8 mouse cellular contexts compared by ENCODE assay signal in genomic region chr3:96498476-96499245, GRCm38 (mm10). TPM values are rescaled to one million over a fixed set of nuclear protein-coding genes. Genes with fewer than 3 reads are reported as not detected.
A peak's percentile ranks its signal among the peaks of the same experiment; 100 is the strongest.
DNase-seq lines count a peak whose midpoint lies in the region; ATAC-seq and TF ChIP-seq lines count a peak whose summit lies in the region.

No protein-coding gene starts in this region.

- no peaks in the 10 kb centered on the region for H3K9me3 ChIP-seq in hindbrain, embryonic 16.5 days (ENCODE audit: control insufficient read depth, low read length)
- H3K9me3 ChIP-seq in neural tube, embryonic 15.5 days (replicated peaks) = no peaks in the 10 kb centered on the region

- WGBS in lung, adult 2 months = 87% methylated on average over 4 of the region's 4 CpGs
- 79% methylated on average over 4 of the region's 4 CpGs for WGBS in hindbrain, embryonic 16.5 days
- 81% methylated on average over 4 of the region's 4 CpGs for WGBS in neural tube, embryonic 15.5 days

- H3K27ac ChIP-seq in gastrocnemius, adult 2 months = peak overlapping the region; percentile 93
- peak overlapping the region; percentile 29; the same call in 1 of the 2 replicates for H3K27ac ChIP-seq in hindbrain, embryonic 16.5 days (ENCODE audit: low read depth, low read length)
- peak overlapping the region; percentile 84; the same call in 1 of the 2 replicates for H3K27ac ChIP-seq in neural tube, embryonic 15.5 days (replicated peaks)

- H3K9ac ChIP-seq in hindbrain, embryonic 16.5 days (ENCODE audit: low read depth, low read length) = no peak overlapping the region
- no peak overlapping the region; the same call in 1 of the 2 replicates for H3K9ac ChIP-seq in neural tube, embryonic 15.5 days (replicated peaks)

- no peak overlapping the region; the same call in 1 of the 2 replicates for H3K4me3 ChIP-seq in gastrocnemius, adult 2 months
- no peak overlapping the region for H3K4me3 ChIP-seq in lung, adult 2 months (replicated peaks; ENCODE audit: extremely low read depth, low read depth, low read length)
- peak overlapping the region; percentile 47; the same call in 1 of the 2 replicates for H3K4me3 ChIP-seq in hindbrain, embryonic 16.5 days (ENCODE audit: low read length)
- H3K4me3 ChIP-seq in neural tube, embryonic 15.5 days (replicated peaks) = peak overlapping the region; percentile 64; the same call in 1 of the 2 replicates

- no peaks in the 10 kb centered on the region; the same call in 1 of the 2 replicates for H3K4me1 ChIP-seq in lung, adult 2 months (ENCODE audit: control insufficient read depth, insufficient read depth, low read length)
- peaks cover 9% of the 10 kb centered on the region for H3K4me1 ChIP-seq in hindbrain, embryonic 16.5 days (ENCODE audit: control insufficient read depth, insufficient read depth, low read depth, low read length)
- H3K4me1 ChIP-seq in neural tube, embryonic 15.5 days = peaks cover 30% of the 10 kb centered on the region

- H3K4me2 ChIP-seq in hindbrain, embryonic 16.5 days (ENCODE audit: low read length) = peak overlapping the region; percentile 29
- H3K4me2 ChIP-seq in neural tube, embryonic 15.5 days = peak overlapping the region; percentile 98

- H3K36me3 ChIP-seq in hindbrain, embryonic 16.5 days (ENCODE audit: control insufficient read depth, insufficient read depth, low read length) = no peaks in the 10 kb centered on the region
- no peaks in the 10 kb centered on the region for H3K36me3 ChIP-seq in neural tube, embryonic 15.5 days

- no peak for DNase-seq in gastrocnemius, adult 2 months
- DNase-seq in gastrocnemius, postnatal 14 days = no peak
- DNase-seq in lung, postnatal 10 days = peak; percentile 1
- DNase-seq in lung, adult 2 months = no peak
- DNase-seq in frontal cortex, postnatal 36 days (ENCODE audit: low spot score in 2 of 2) = no peak
- DNase-seq in thymus, postnatal 0 days (ENCODE audit: low spot score) = no peak

- no peak for ATAC-seq in hindbrain, embryonic 16.5 days
- ATAC-seq in neural tube, embryonic 15.5 days (ENCODE audit: low FRiP score) = no peak

- no peaks in the 10 kb centered on the region for H3K27me3 ChIP-seq in hindbrain, embryonic 16.5 days (replicated peaks; ENCODE audit: control insufficient read depth, insufficient read depth, low read length)
- no peaks in the 10 kb centered on the region for H3K27me3 ChIP-seq in neural tube, embryonic 15.5 days (replicated peaks)

- intact Hi-C loops in gastrocnemius, adult 2 months (cut with DNase I) = no loop called here
- intact Hi-C loops in gastrocnemius, postnatal 14 days (cut with DNase I; ENCODE audit: low total_unique reads) = no loop called here

- no peak for TF ChIP-seq POLR2A in lung, adult 2 months (IDR thresholded peaks at IDR 0.05; ENCODE audit: borderline replicate concordance, extremely low read depth, low read depth, low read length)

- TF ChIP-seq CTCF in gastrocnemius, adult 2 months (IDR thresholded peaks at IDR 0.05) = no peak
- TF ChIP-seq CTCF in lung, adult 2 months (IDR thresholded peaks at IDR 0.05; ENCODE audit: insufficient read depth, low read length) = no peak

RNA-seq across cellular contexts. Expression of gene Hfe2, which starts 26.3 kb away (rescaled TPM):
- 100 to 1,000 TPM; 590 to 675 TPM for total RNA-seq in gastrocnemius, adult 2 months (2021)
- total RNA-seq in gastrocnemius, postnatal 14 days (2021) = 100 to 1,000 TPM; 460 to 465 TPM
- 4.6 and 13.8 TPM in 2 replicates for polyA plus RNA-seq in lung, adult 2 months (2012; rRNA removed)
- 3.3 and 3.5 TPM in 2 replicates for polyA plus RNA-seq in hindbrain, embryonic 16.5 days (2015; fragmentation: Nextera tagmentation; extraction: Ambion mirVana)
- polyA plus RNA-seq in neural tube, embryonic 15.5 days (2015; fragmentation: Nextera tagmentation; extraction: Ambion mirVana) = 2.4 and 3.0 TPM in 2 replicates
- polyA plus RNA-seq in thymus, postnatal 0 days (2015; fragmentation: Nextera tagmentation; extraction: Ambion mirVana) = 0.13 and 0.18 TPM in 2 replicates

RNA-seq across cellular contexts. Expression of gene BC107364, which starts 46.6 kb away (rescaled TPM):
- total RNA-seq in gastrocnemius, adult 2 months (2021) = not detected
- not detected for total RNA-seq in gastrocnemius, postnatal 14 days (2021)
- not detected in 2 replicates for polyA plus RNA-seq in lung, adult 2 months (2012; rRNA removed)
- not detected in 2 replicates for polyA plus RNA-seq in hindbrain, embryonic 16.5 days (2015; fragmentation: Nextera tagmentation; extraction: Ambion mirVana)
- not detected in 2 replicates for polyA plus RNA-seq in neural tube, embryonic 15.5 days (2015; fragmentation: Nextera tagmentation; extraction: Ambion mirVana)
- polyA plus RNA-seq in thymus, postnatal 0 days (2015; fragmentation: Nextera tagmentation; extraction: Ambion mirVana) = 0.46 and 0.55 TPM in 2 replicates

RNA-seq across cellular contexts. Expression of gene Txnip, which starts 59.1 kb away (rescaled TPM):
- 100 to 1,000 TPM; 541 to 557 TPM for total RNA-seq in gastrocnemius, adult 2 months (2021)
- total RNA-seq in gastrocnemius, postnatal 14 days (2021) = 100 to 1,000 TPM; 288 to 458 TPM
- 687 and 806 TPM in 2 replicates for polyA plus RNA-seq in lung, adult 2 months (2012; rRNA removed)
- polyA plus RNA-seq in hindbrain, embryonic 16.5 days (2015; fragmentation: Nextera tagmentation; extraction: Ambion mirVana) = 51.0 and 53.6 TPM in 2 replicates
- 52.5 and 72.5 TPM in 2 replicates for polyA plus RNA-seq in neural tube, embryonic 15.5 days (2015; fragmentation: Nextera tagmentation; extraction: Ambion mirVana)
- polyA plus RNA-seq in thymus, postnatal 0 days (2015; fragmentation: Nextera tagmentation; extraction: Ambion mirVana) = 260 TPM in 2 replicates

Comparison
In these comparisons a context has a peak if more than half of its experiments do, and no peak if none do; other contexts are left out.
1. H3K27ac ChIP-seq: peak in every context shown above with its lines; median percentile 93 in gastrocnemius, adult 2 months; 84 in neural tube, embryonic 15.5 days; 29 in hindbrain, embryonic 16.5 days.
2. H3K4me3 ChIP-seq: peak in hindbrain, embryonic 16.5 days (single experiment) and neural tube, embryonic 15.5 days (single experiment); none in gastrocnemius, adult 2 months (single experiment) and lung, adult 2 months (single experiment).